Mouse (Mus musculus) urinary bladder, adult 2 months (tissue): Measurements from ENCODE around the gene Cep55. TPM values are rescaled to one million over a fixed set of nuclear protein-coding genes. Genes with fewer than 3 reads are reported as not detected.

Experiments
- DNase-seq: peaks from one replicate; pipeline ENCODE4 v3.0.0; 2022; ENCODE audit warnings: low spot score
- polyA plus RNA-seq: library from polyadenylated mRNA; depleted of rRNA; stranded (reverse); fragments of >200 nt; gene quantifications from 2 replicates; pipeline ENCODE4 v1.2.3, GENCODE M21; 2012

Cep55 gene
- polyA plus RNA-seq, 1 experiment: 1.8 TPM

GRCm38 (mm10) chr19:38043281-38043981 lies 11.4 kb upstream of the Cep55 start, which contains the start of gene Myof:
Myof (minus strand) TSS chr19:38043577.
- DNase-seq: no peak

- DNase-seq: no peak
Observed at GRCm38 (mm10) chr19:38045198-38045597, 9.6 kb upstream of the Cep55 start.

- DNase-seq: no peak
Observed at GRCm38 (mm10) chr19:38049686-38050085, 5.1 kb upstream of the Cep55 start.

GRCm38 (mm10) chr19:38053227-38054041 lies 1.4 kb upstream of the Cep55 start:
- DNase-seq: no peak

- DNase-seq: peak; percentile 62
Observed at GRCm38 (mm10) chr19:38054149-38054719, 577 bp upstream of the Cep55 start.

- no peak for DNase-seq
Observed at GRCm38 (mm10) chr19:38055798-38056197, 987 bp downstream of the Cep55 start.

- DNase-seq: no peak
Observed at GRCm38 (mm10) chr19:38056276-38056675, 1.5 kb downstream of the Cep55 start.

GRCm38 (mm10) chr19:38056931-38057330 lies 2.1 kb downstream of the Cep55 start:
- no peak for DNase-seq

- no peak for DNase-seq
Observed at GRCm38 (mm10) chr19:38063201-38063600, 8.4 kb downstream of the Cep55 start.

- DNase-seq: no peak
Observed at GRCm38 (mm10) chr19:38064051-38064450, 9.2 kb downstream of the Cep55 start.

GRCm38 (mm10) chr19:38073226-38073625 lies 18.4 kb downstream of the Cep55 start:
- DNase-seq: no peak

- DNase-seq: no peak
Observed at GRCm38 (mm10) chr19:38075051-38075450, 20.2 kb downstream of the Cep55 start.

GRCm38 (mm10) chr19:38076251-38076650 lies 21.4 kb downstream of the Cep55 start:
- DNase-seq: no peak

- no peak for DNase-seq
Observed at GRCm38 (mm10) chr19:38077851-38078540, 23.2 kb downstream of the Cep55 start.

GRCm38 (mm10) chr19:38081361-38081760 lies 26.6 kb downstream of the Cep55 start:
- DNase-seq: no peak

- DNase-seq: no peak
Observed at GRCm38 (mm10) chr19:38082931-38083525, 28.2 kb downstream of the Cep55 start.

GRCm38 (mm10) chr19:38085841-38086240 lies 31.0 kb downstream of the Cep55 start:
- DNase-seq: no peak

- no peak for DNase-seq
Observed at GRCm38 (mm10) chr19:38086948-38087551, 32.2 kb downstream of the Cep55 start.

GRCm38 (mm10) chr19:38089358-38089757 lies 34.5 kb downstream of the Cep55 start:
- no peak for DNase-seq

- DNase-seq: no peak
Observed at GRCm38 (mm10) chr19:38091512-38091985, 36.7 kb downstream of the Cep55 start.

GRCm38 (mm10) chr19:38096231-38096630 lies 41.4 kb downstream of the Cep55 start:
- DNase-seq: no peak
